Mouse (Mus musculus) testis, adult 2 months (tissue): ENCODE data around the gene Icam1. TPM values are rescaled to one million over a fixed set of nuclear protein-coding genes. Genes with fewer than 3 reads are reported as not detected.

Experiments used
- H3K27ac ChIP-seq: fragments of 200-500 bp; 2 replicates; pipeline ENCODE4 v1.5.1; 2012; ENCODE audit warnings: low read depth, low read length; ENCODE audit not compliant: control insufficient read depth, insufficient read depth
- H3K27me3 ChIP-seq: fragments of 200-500 bp; 2 replicates; pipeline ENCODE4 v1.6.1; 2012; ENCODE audit warnings: mild to moderate bottlenecking, low read length, moderate library complexity; ENCODE audit not compliant: control insufficient read depth, insufficient read depth
- H3K36me3 ChIP-seq: fragments of 200-500 bp; 2 replicates; pipeline ENCODE4 v1.6.1; 2012; ENCODE audit warnings: mild to moderate bottlenecking, low read length; ENCODE audit not compliant: control insufficient read depth, insufficient read depth
- H3K4me1 ChIP-seq: fragments of 200-500 bp; 2 replicates; pipeline ENCODE4 v1.6.1; 2012; ENCODE audit warnings: low read length; ENCODE audit not compliant: control insufficient read depth, insufficient read depth
- H3K4me3 ChIP-seq: fragments of 200-500 bp; 2 replicates; pipeline ENCODE4 v1.5.1; 2012; ENCODE audit warnings: low read depth, mild to moderate bottlenecking, low read length, moderate library complexity, mixed read lengths; ENCODE audit not compliant: control insufficient read depth
- CTCF ChIP-seq: fragments of 200-500 bp; IDR thresholded peaks from 2 replicates; pipeline ENCODE4 v1.5.1; 2012; ENCODE audit warnings: low read depth, mild to moderate bottlenecking, inconsistent platforms, low read length, moderate library complexity; ENCODE audit not compliant: control insufficient read depth, insufficient read depth, insufficient replicate concordance
- POLR2A ChIP-seq: fragments of 200-500 bp; IDR thresholded peaks from 2 replicates; pipeline ENCODE4 v1.6.1; 2012; ENCODE audit warnings: low read depth, mild to moderate bottlenecking, inconsistent platforms, low read length, moderate library complexity; ENCODE audit not compliant: control insufficient read depth
- polyA plus RNA-seq: library from polyadenylated mRNA; depleted of rRNA; stranded (reverse); fragments of >200 nt; gene quantifications from 2 replicates; pipeline ENCODE4 v1.2.3, GENCODE M21; 2012

Gene Icam1
- polyA plus RNA-seq, 1 experiment, result 1.8 TPM

DNA sequence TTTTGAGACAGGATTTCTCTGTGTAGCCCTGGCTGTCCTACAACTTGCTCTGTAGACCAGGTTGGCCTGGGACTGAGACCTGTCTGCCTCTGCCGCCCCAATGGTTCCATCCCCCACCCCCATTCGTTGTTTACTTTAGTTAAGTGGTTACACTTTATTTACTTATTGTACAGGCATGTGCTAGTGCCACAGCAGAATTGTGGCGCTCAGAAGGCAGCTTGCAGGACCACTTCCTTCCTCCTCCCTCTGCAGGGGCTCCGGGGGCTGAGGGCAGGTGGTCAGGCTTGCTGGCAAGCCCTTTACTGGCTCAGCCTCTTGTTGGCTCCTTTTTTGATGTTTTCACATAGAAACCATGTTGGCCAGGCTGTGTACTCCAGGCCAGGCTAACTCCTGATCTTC, 1.4 kb downstream of the Icam1 start:
- Histone ChIP-seq H3K4me3 (no peak overlapping the region), H3K36me3 (no peaks in the 10 kb centered on the region), H3K4me1 (peaks cover 22% of the 10 kb centered on the region), H3K27me3 (no peaks in the 10 kb centered on the region; the same call in 1 of the 2 replicates), H3K27ac (no peak overlapping the region)
- TF ChIP-seq CTCF (no peak), POLR2A (no peak)

DNA sequence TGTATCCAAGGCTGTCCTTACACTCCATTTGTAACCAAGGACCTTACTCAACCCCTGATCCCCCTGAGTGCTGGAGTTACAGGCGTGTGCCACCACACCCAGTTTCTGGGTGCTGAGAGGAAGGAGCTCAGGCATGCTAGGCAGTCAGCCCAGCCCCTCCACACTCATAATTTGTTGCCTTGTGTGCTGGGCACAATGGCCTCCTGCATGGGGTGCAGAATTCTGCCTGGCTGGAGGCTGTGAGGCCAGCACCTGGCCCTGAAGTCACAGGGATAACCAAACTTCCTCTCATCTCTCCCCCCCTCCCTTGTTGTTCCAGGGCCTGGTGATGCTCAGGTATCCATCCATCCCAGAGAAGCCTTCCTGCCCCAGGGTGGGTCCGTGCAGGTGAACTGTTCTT, 2.8 kb downstream of the Icam1 start:
- TF ChIP-seq POLR2A (no peak), CTCF (no peak)
- no peaks in the 10 kb centered on the region; the same call in 1 of the 2 replicates for H3K27me3 ChIP-seq

DNA sequence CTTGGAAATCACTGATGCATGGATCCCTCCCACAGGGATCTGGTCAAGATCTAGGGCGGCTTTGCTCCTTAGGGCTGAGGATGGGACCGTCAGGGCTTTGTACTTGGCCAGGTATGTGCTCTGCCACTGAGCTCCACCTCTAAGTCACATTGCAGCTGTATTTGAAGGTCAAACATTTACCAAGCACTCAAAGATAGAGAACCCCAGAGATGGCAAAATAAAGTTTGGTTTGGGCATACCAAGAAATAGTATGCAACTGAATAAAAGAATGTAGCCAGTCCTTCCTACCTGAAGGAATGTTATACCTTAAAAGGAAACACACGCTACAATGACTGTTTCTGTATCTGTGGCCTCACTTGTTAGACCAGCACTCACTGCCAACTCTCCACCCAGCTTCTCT, 5.6 kb downstream of the Icam1 start:
- Histone ChIP-seq H3K36me3 (no peaks in the 10 kb centered on the region), H3K27me3 (no peaks in the 10 kb centered on the region), H3K27ac (no peak overlapping the region), H3K4me1 (peaks cover 9% of the 10 kb centered on the region), H3K4me3 (no peak overlapping the region)
- TF ChIP-seq POLR2A (no peak), CTCF (no peak)

More for the DNA sequence above, 2.8 kb downstream of the Icam1 start:
- Histone ChIP-seq H3K4me3 (no peak overlapping the region), H3K4me1 (peaks cover 22% of the 10 kb centered on the region), H3K27ac (no peak overlapping the region), H3K36me3 (no peaks in the 10 kb centered on the region)

DNA sequence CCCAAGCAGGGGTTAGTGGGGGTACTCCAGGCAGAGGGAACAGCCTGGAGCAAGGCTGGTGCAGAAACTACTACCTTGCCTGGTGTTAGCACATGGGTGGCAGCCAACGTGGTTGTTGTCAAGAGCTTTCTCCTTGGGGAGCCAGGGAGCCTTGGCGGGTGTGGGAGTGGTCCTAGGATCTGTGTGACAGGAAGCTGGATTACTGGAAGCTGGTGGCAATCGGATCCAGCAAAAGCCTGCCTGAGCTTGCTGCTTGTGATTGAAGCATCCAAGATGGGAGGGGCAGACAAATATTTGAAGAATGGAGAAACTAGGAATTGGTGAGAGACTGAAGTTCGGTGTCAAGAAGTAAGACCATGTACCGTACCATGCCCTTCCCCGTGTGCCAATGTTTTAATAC, 6.5 kb downstream of the Icam1 start:
- TF ChIP-seq POLR2A (no peak), CTCF (no peak)
- no peak overlapping the region for H3K27ac ChIP-seq
- peaks cover 3% of the 10 kb centered on the region for H3K4me1 ChIP-seq
- H3K36me3 ChIP-seq, result no peaks in the 10 kb centered on the region
- no peak overlapping the region for H3K4me3 ChIP-seq
- H3K27me3 ChIP-seq, result no peaks in the 10 kb centered on the region

DNA sequence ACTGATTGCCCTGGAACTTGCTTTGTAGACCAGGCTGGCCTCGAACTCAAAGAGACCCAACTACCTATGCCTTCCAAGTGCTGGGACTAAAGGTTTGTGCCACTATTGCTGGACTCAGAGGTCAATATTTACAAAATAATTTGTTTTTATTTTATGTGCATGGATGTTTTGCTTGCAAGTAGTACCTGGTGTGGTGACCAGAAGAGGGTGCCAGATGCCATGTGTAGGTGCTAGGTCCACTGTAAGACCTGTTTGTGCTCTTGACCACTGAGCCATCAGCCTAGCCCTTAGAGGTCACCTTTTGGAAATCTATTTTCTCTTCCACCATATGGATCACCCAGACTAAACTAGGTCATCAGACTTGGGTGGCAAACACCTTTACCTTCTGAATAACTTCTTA, 6.9 kb downstream of the Icam1 start:
- TF ChIP-seq CTCF, result no peak
- no peak for TF ChIP-seq POLR2A
- peaks cover 2% of the 10 kb centered on the region; the same call in 1 of the 2 replicates for H3K4me1 ChIP-seq
- H3K27me3 ChIP-seq, result no peaks in the 10 kb centered on the region
- H3K36me3 ChIP-seq, result no peaks in the 10 kb centered on the region
- no peak overlapping the region for H3K4me3 ChIP-seq
- no peak overlapping the region for H3K27ac ChIP-seq

GRCm38 (mm10) chr9:21025258-21025810, 9.5 kb downstream of the Icam1 start:
- no peak overlapping the region for H3K4me3 ChIP-seq
- no peaks in the 10 kb centered on the region for H3K36me3 ChIP-seq
- H3K27me3 ChIP-seq, result no peaks in the 10 kb centered on the region
- H3K27ac ChIP-seq, result no peak overlapping the region
- TF ChIP-seq CTCF (no peak), POLR2A (no peak)
- peaks cover 10% of the 10 kb centered on the region for H3K4me1 ChIP-seq

- Histone ChIP-seq H3K27me3 (no peaks in the 10 kb centered on the region), H3K36me3 (no peaks in the 10 kb centered on the region), H3K4me3 (no peak overlapping the region), H3K27ac (no peak overlapping the region), H3K4me1 (peaks cover 19% of the 10 kb centered on the region)
- TF ChIP-seq POLR2A (no peak), CTCF (no peak)
Observed at GRCm38 (mm10) chr9:21026849-21027248, 11.1 kb downstream of the Icam1 start.

GRCm38 (mm10) chr9:21027774-21028290, 12.0 kb downstream of the Icam1 start:
- H3K4me1 ChIP-seq, result peaks cover 29% of the 10 kb centered on the region
- no peaks in the 10 kb centered on the region for H3K27me3 ChIP-seq
- no peak overlapping the region for H3K4me3 ChIP-seq
- TF ChIP-seq POLR2A (no peak), CTCF (no peak)
- no peak overlapping the region for H3K27ac ChIP-seq
- H3K36me3 ChIP-seq, result no peaks in the 10 kb centered on the region
